ENCODE assay signal across 1 mouse cellular context in genomic region chr19:37526768-37527167, GRCm38 (mm10).
TF ChIP-seq lines count a peak whose summit lies in the region.

No protein-coding gene starts in this region.

TF ChIP-seq in CH12.LX, 34 proteins besides CTCF, POLR2A, EP300 and RAD21 (continued from another document):
- TF ChIP-seq SMC3 (IDR thresholded peaks at IDR 0.05; ENCODE audit: low read depth, low read length) (no peak), GABPA (IDR thresholded peaks at IDR 0.05; ENCODE audit: insufficient replicate concordance, low read depth, low read length) (no peak), ZMIZ1 (IDR thresholded peaks at IDR 0.05; ENCODE audit: low read depth, low read length) (no peak), POLR2AphosphoS2 (IDR thresholded peaks at IDR 0.05; ENCODE audit: low read depth, low read length) (no peak), KAT2A (IDR thresholded peaks at IDR 0.05; ENCODE audit: insufficient replicate concordance, low read length) (0 out of 2 replicates have a peak, but pooled peaks have one; percentile 18), RCOR1 (conservative IDR thresholded peaks at IDR 0.05; ENCODE audit: low read depth, low read length) (0 out of 2 replicates have a peak, but pooled peaks have one; percentile 48), ELF1 (IDR thresholded peaks at IDR 0.05; ENCODE audit: low read depth, low read length) (peak; percentile 39; the same call in 1 of the 2 replicates), MAX (IDR thresholded peaks at IDR 0.05; ENCODE audit: low read length) (peak; percentile 60), ZNF384 (IDR thresholded peaks at IDR 0.05; ENCODE audit: low read depth, low read length) (no peak), BHLHE40 (IDR thresholded peaks at IDR 0.05; ENCODE audit: low read depth, low read length) (peak; percentile 91)
